Mouse (Mus musculus): Measurements from ENCODE around the gene Tceanc. TPM values are rescaled to one million over a fixed set of nuclear protein-coding genes. Genes with fewer than 3 reads are reported as not detected.

The Tceanc gene
- 12.1 and 12.3 TPM in 2 replicates for polyA plus RNA-seq (2015; fragmentation: Nextera tagmentation; extraction: Ambion mirVana)

GRCm38 (mm10) chrX:166518345-166518744 lies at the start of gene Tceanc:
TSS of gene Tceanc (minus strand) at chrX:166518567.
- no peak for ATAC-seq (ENCODE audit: low FRiP score, low read depth)
- Histone ChIP-seq H3K9ac (no peak within 1 kb of the TSS), H3K9me3 (no peaks in the 10 kb centered on the region), H3K36me3 (no peaks in the 10 kb centered on the region), H3K4me3 (no peak within 1 kb of the TSS), H3K27ac (no peak within 1 kb of the TSS; the same call in 1 of the 2 replicates), H3K27me3 (peaks cover 17% of the 10 kb centered on the region), H3K4me1 (no peaks in the 10 kb centered on the region), H3K4me2 (replicated peaks) (no peak within 1 kb of the TSS)
- 58% methylated on average over 16 of the region's 16 CpGs for WGBS

GRCm38 (mm10) chrX:166565983-166566382 lies 47.6 kb upstream of the Tceanc start:
- no peak for ATAC-seq (ENCODE audit: low FRiP score, low read depth)
- H3K4me2 ChIP-seq (replicated peaks): no peak overlapping the region
- H3K27ac ChIP-seq: no peak overlapping the region
- H3K27me3 ChIP-seq: peaks cover 9% of the 10 kb centered on the region; the same call in 1 of the 2 replicates
- no peaks in the 10 kb centered on the region for H3K4me1 ChIP-seq
- no peak overlapping the region for H3K9ac ChIP-seq
- H3K4me3 ChIP-seq: no peak overlapping the region
- whole genome bisulfite sequencing: 74% methylated on average over 6 of the region's 6 CpGs
- no peaks in the 10 kb centered on the region for H3K36me3 ChIP-seq
- no peaks in the 10 kb centered on the region for H3K9me3 ChIP-seq

GRCm38 (mm10) chrX:166565401-166565800 lies 47.0 kb upstream of the Tceanc start:
- no peaks in the 10 kb centered on the region for H3K36me3 ChIP-seq
- peaks cover 14% of the 10 kb centered on the region; the same call in 1 of the 2 replicates for H3K27me3 ChIP-seq
- no peaks in the 10 kb centered on the region for H3K4me1 ChIP-seq
- ATAC-seq (ENCODE audit: low FRiP score, low read depth): 0 out of 2 replicates have a peak, but pooled peaks have one; percentile 11
- no peak overlapping the region for H3K4me3 ChIP-seq
- WGBS: 53% methylated on average over 5 of the region's 5 CpGs
- H3K27ac ChIP-seq: peak overlapping the region; percentile 15; the same call in 1 of the 2 replicates
- no peak overlapping the region for H3K9ac ChIP-seq
- H3K4me2 ChIP-seq (replicated peaks): no peak overlapping the region
- no peaks in the 10 kb centered on the region for H3K9me3 ChIP-seq

GRCm38 (mm10) chrX:166564900-166565299 lies 46.5 kb upstream of the Tceanc start:
- Histone ChIP-seq H3K27me3 (peaks cover 14% of the 10 kb centered on the region; the same call in 1 of the 2 replicates), H3K4me3 (no peak overlapping the region), H3K27ac (peak overlapping the region; percentile 15; the same call in 1 of the 2 replicates), H3K36me3 (no peaks in the 10 kb centered on the region), H3K9me3 (no peaks in the 10 kb centered on the region), H3K9ac (no peak overlapping the region), H3K4me1 (no peaks in the 10 kb centered on the region), H3K4me2 (replicated peaks) (no peak overlapping the region)
- peak; percentile 54 for ATAC-seq (ENCODE audit: low FRiP score, low read depth)
- 35% methylated on average over 5 of the region's 5 CpGs for WGBS

- WGBS: 55% methylated on average over 3 of the region's 3 CpGs
- H3K27me3 ChIP-seq: peaks cover 18% of the 10 kb centered on the region; the same call in 1 of the 2 replicates
- no peaks in the 10 kb centered on the region for H3K36me3 ChIP-seq
- H3K9me3 ChIP-seq: no peaks in the 10 kb centered on the region
- H3K4me2 ChIP-seq (replicated peaks): no peak overlapping the region
- no peak overlapping the region for H3K9ac ChIP-seq
- no peak overlapping the region for H3K4me3 ChIP-seq
- ATAC-seq (ENCODE audit: low FRiP score, low read depth): no peak
- no peaks in the 10 kb centered on the region for H3K4me1 ChIP-seq
- H3K27ac ChIP-seq: no peak overlapping the region
These were observed 41.0 kb upstream of the Tceanc start for GRCm38 (mm10) chrX:166559333-166559732.

- Histone ChIP-seq H3K4me1 (no peaks in the 10 kb centered on the region), H3K36me3 (no peaks in the 10 kb centered on the region), H3K4me2 (replicated peaks) (no peak overlapping the region), H3K9me3 (no peaks in the 10 kb centered on the region), H3K27ac (no peak overlapping the region), H3K9ac (no peak overlapping the region), H3K4me3 (no peak overlapping the region), H3K27me3 (peaks cover 17% of the 10 kb centered on the region; the same call in 1 of the 2 replicates)
- 83% methylated on average over 7 of the region's 7 CpGs for WGBS
- ATAC-seq (ENCODE audit: low FRiP score, low read depth): no peak
These were observed 34.0 kb upstream of the Tceanc start for GRCm38 (mm10) chrX:166552355-166552754.

GRCm38 (mm10) chrX:166546495-166546894 lies 28.1 kb upstream of the Tceanc start:
- H3K27ac ChIP-seq: no peak overlapping the region
- no peaks in the 10 kb centered on the region for H3K9me3 ChIP-seq
- peaks cover 26% of the 10 kb centered on the region; the same call in 1 of the 2 replicates for H3K27me3 ChIP-seq
- no peak overlapping the region for H3K4me3 ChIP-seq
- no peak for ATAC-seq (ENCODE audit: low FRiP score, low read depth)
- no peak overlapping the region for H3K4me2 ChIP-seq (replicated peaks)
- no peaks in the 10 kb centered on the region for H3K4me1 ChIP-seq
- 83% methylated on average over 2 of the region's 2 CpGs for WGBS
- no peak overlapping the region for H3K9ac ChIP-seq
- no peaks in the 10 kb centered on the region for H3K36me3 ChIP-seq

DNA sequence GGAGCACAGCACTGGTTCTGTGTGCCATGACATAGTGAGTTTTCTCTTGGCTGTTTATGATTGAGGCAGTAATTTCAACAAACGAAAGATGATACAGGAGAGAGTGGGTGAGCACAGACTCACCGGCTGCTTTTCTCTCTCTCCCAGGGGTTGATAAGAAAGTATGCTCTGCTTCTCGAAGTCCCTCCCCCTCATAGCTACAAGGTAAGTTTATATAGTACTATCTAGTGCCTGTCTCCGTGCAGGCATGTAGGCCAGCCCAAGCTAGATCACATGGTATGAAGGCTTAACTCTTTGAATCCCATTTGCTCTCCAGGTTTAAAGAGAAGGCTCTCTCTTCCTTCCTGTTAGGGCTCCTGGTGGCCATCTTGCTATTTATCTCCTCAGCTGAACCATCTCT lies 16.8 kb upstream of the Tceanc start:
- no peak overlapping the region for H3K4me3 ChIP-seq
- WGBS: 63% methylated on average over 4 of the region's 4 CpGs

DNA sequence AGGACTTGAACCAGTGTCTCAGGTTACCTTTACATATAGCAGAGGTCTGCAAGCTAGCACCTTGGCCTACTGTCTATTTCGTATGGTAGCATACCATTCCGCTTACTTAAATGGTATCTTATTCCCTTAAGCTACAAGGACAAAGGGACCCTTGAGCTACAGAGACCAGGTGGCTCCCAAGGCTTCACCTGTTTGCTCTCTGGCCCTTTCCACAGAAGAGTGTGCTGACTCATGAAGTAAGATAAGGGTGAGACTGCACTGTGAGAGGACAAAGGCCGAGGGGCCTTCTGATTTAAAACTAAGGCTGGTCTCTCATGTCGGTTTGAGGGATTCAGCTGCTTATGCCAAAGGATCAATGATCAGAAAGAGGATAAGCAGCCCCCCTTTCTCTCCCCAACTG lies 15.1 kb upstream of the Tceanc start:
- Histone ChIP-seq H3K9ac (no peak overlapping the region), H3K27me3 (peaks cover 37% of the 10 kb centered on the region), H3K9me3 (no peaks in the 10 kb centered on the region), H3K4me3 (no peak overlapping the region), H3K4me2 (replicated peaks) (no peak overlapping the region), H3K4me1 (no peaks in the 10 kb centered on the region), H3K36me3 (no peaks in the 10 kb centered on the region), H3K27ac (no peak overlapping the region)
- 84% methylated on average over 4 of the region's 4 CpGs for WGBS
- no peak for ATAC-seq (ENCODE audit: low FRiP score, low read depth)

More for the DNA sequence above, 16.8 kb upstream of the Tceanc start:
- Histone ChIP-seq H3K4me2 (replicated peaks) (no peak overlapping the region), H3K4me1 (no peaks in the 10 kb centered on the region), H3K9me3 (no peaks in the 10 kb centered on the region), H3K27me3 (peaks cover 35% of the 10 kb centered on the region; the same call in 1 of the 2 replicates), H3K9ac (no peak overlapping the region), H3K27ac (no peak overlapping the region), H3K36me3 (no peaks in the 10 kb centered on the region)
- ATAC-seq (ENCODE audit: low FRiP score, low read depth): no peak

DNA sequence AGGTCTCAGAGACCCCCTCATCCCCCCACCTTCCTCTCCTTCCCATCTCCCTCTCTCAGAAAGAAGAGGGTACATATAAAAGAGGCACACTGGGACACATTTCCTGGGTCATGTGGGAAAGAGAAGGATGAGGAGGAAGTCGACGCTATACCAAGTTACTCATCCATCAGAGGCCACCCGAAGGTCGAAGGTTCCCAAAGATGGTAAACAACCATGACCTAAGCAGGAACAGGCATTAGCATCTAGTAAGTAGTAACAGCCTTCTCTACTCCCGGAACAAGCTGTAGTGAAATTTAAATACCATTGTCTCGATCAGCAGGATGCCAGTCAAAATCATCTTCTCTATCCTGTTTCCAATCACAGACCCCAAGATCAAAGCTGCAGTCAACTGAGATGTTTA lies 13.3 kb upstream of the Tceanc start:
- Histone ChIP-seq H3K4me3 (no peak overlapping the region), H3K27me3 (peaks cover 30% of the 10 kb centered on the region), H3K9me3 (no peaks in the 10 kb centered on the region), H3K4me1 (no peaks in the 10 kb centered on the region), H3K27ac (no peak overlapping the region), H3K4me2 (replicated peaks) (no peak overlapping the region), H3K36me3 (no peaks in the 10 kb centered on the region), H3K9ac (no peak overlapping the region)
- WGBS: 45% methylated on average over 6 of the region's 6 CpGs
- no peak for ATAC-seq (ENCODE audit: low FRiP score, low read depth)

- no peaks in the 10 kb centered on the region for H3K36me3 ChIP-seq
- H3K4me1 ChIP-seq: no peaks in the 10 kb centered on the region
- H3K27me3 ChIP-seq: peaks cover 21% of the 10 kb centered on the region
- no peak overlapping the region for H3K27ac ChIP-seq
- H3K4me3 ChIP-seq: no peak overlapping the region
- no peak for ATAC-seq (ENCODE audit: low FRiP score, low read depth)
- H3K9ac ChIP-seq: no peak overlapping the region
- 88% methylated on average over 3 of the region's 3 CpGs for WGBS
- H3K9me3 ChIP-seq: no peaks in the 10 kb centered on the region
- H3K4me2 ChIP-seq (replicated peaks): no peak overlapping the region
These were observed 9.8 kb upstream of the Tceanc start for GRCm38 (mm10) chrX:166528126-166528525.

- Histone ChIP-seq H3K4me1 (no peaks in the 10 kb centered on the region), H3K36me3 (no peaks in the 10 kb centered on the region), H3K27me3 (peaks cover 16% of the 10 kb centered on the region), H3K27ac (no peak overlapping the region), H3K9me3 (no peaks in the 10 kb centered on the region), H3K9ac (no peak overlapping the region), H3K4me2 (replicated peaks) (no peak overlapping the region), H3K4me3 (no peak overlapping the region)
- 91% methylated on average over 2 of the region's 2 CpGs for WGBS
- ATAC-seq (ENCODE audit: low FRiP score, low read depth): no peak
These were observed 7.4 kb upstream of the Tceanc start for GRCm38 (mm10) chrX:166525637-166526315.

GRCm38 (mm10) chrX:166520782-166521181 lies 2.4 kb upstream of the Tceanc start:
- Histone ChIP-seq H3K9ac (no peak overlapping the region), H3K27me3 (peaks cover 13% of the 10 kb centered on the region), H3K27ac (no peak overlapping the region), H3K4me2 (replicated peaks) (no peak overlapping the region), H3K4me3 (no peak overlapping the region), H3K9me3 (no peaks in the 10 kb centered on the region), H3K36me3 (no peaks in the 10 kb centered on the region), H3K4me1 (no peaks in the 10 kb centered on the region)
- no peak for ATAC-seq (ENCODE audit: low FRiP score, low read depth)
- WGBS: 79% methylated on average over 5 of the region's 5 CpGs
